Mouse (Mus musculus): ENCODE data around the gene Muc5ac.

Gene Muc5ac

DNA sequence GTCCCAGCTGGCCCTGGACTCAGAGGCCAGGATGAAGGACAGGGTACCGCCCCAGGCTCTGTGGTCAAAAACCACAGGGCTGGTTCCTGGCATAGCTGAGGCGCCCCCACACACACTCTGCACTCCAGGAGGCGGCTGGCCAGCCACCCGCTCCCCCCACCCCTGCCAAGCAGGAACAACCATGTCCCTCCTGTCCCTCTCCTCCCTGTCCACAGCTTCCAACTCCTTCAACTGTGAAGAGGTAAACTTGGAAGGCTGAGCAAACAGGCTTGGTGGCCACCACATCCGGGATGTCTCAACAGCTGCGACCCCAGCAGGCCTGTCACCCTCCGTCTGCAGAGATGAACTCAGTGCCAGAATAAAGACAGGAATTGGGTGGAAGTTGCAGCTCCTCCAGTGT is 47.2 kb downstream of the Muc5ac start:
- no peak for DNase-seq (ENCODE audit: low spot score in 2 of 2)

DNA sequence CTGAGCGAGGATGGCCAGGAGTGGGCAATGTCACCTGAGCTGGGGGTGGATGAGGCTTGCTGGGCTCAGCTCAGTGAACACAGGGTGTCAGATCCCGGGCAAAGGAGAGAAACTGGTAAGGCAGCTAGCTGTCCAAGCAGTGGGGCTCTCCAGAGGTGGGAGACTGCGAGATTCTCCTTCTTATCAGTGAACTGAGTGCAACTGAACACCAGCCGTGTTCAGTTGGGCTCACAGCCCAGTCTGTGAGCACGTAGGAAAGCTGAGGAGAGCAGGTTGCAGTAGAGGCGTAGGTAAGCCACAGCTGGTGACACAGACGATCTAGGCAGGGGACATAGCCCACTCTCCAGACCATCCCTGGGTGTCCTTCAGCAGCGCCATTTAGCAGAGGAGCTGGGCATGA is 47.7 kb downstream of the Muc5ac start:
- no peak for DNase-seq (ENCODE audit: low spot score in 2 of 2)

DNA sequence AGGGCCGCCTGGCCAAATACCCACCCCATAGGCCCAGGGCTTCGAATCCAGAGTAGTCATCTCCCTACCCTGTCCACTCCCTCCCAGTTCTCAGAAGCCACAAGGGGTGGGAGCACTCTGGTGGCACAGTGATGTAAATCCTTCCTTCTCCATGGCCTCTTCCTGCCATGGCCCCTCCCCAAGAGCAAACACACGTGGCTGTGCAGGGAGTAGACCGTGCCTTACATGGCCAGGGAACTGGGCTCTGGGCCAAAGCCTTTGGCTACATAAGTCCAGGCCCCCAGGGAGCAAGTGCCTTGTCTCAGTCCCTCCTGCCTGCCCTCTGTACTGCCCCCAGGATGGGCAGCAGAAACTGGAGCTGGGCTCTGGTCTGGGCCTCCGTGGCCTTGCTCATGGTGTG is 50.0 kb downstream of the Muc5ac start, which contains the start of gene Muc5b:
Gene Muc5b (plus strand): TSS at position 292 of the 400 bp plus-strand sequence.
- DNase-seq (ENCODE audit: low spot score in 2 of 2): no peak

DNA sequence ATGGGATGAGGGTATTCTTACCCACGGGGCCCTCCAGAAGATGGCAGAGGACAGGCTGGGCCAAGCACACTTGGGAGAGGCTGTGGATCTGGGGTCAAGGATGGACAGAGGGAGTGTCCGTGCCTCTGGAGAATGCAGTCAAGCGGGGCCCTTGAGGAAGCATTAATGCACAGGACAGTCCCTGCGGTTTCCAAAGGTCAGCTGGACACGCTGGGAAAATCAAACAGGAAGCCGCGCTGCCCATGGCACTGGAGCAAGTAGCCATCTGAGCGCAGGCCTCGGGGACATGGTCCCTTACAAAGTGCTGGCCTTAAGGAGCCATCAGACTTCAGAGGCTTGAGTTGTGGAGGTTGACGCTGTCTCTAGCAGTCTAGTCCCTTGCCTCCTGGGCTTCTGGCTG is 51.6 kb downstream of the Muc5ac start:
- no peak for DNase-seq (ENCODE audit: low spot score in 2 of 2)

DNA sequence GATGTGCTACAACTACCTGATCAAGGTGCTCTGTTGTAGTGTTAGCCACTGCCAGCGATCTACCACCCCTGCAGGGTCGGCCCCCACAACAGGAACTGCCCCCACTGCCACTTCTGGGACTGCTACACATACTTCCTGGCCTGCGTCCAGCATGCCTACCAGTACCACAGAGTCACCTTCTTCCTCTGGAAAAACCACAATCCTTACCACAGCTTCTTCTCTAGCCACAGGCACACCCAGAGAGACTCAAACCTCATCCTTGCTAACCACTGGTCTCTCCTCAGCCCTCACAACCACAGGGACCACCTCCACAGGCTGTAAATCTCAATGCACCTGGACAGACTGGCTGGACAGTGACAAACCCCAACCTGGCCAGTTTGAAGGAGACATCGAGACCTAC is 72.3 kb downstream of the Muc5ac start:
- no peak for DNase-seq (ENCODE audit: low spot score in 2 of 2)
